Mouse (Mus musculus) embryo, embryonic 9.5 days (tissue): ENCODE measurements around the gene Pate4.
"Not testable (repeated sequence)": the region's sequence is repeated elsewhere in the genome, so short reads cannot be mapped to it uniquely, and the experiment has no call there.

ENCODE experiments used
- DNase-seq: peaks from one replicate; pipeline ENCODE4 v3.0.0-alpha.2; 2017; ENCODE audit errors: extremely low spot score

Gene Pate4

GRCm38 (mm10) chr9:35611841-35612240 is at the start of gene Pate4:
Gene Pate4 (minus strand): TSS chr9:35611941.
- no peak for DNase-seq

- DNase-seq: no peak
Measured at GRCm38 (mm10) chr9:35648102-35648501, 36.4 kb upstream of the Pate4 start, which contains the start of gene Pate3. Gene Pate3 (minus strand): TSS chr9:35648202.

- no peak for DNase-seq
Measured at GRCm38 (mm10) chr9:35632981-35633380, 21.2 kb upstream of the Pate4 start.

- DNase-seq: not testable (repeated sequence)
Measured at GRCm38 (mm10) chr9:35616784-35617183, 5.0 kb upstream of the Pate4 start.

- DNase-seq: no peak
Measured at GRCm38 (mm10) chr9:35614005-35614404, 2.3 kb upstream of the Pate4 start.

GRCm38 (mm10) chr9:35607647-35608405 is 3.9 kb downstream of the Pate4 start:
- no peak for DNase-seq

GRCm38 (mm10) chr9:35592903-35593302 is 18.8 kb downstream of the Pate4 start:
- no peak for DNase-seq

GRCm38 (mm10) chr9:35587674-35588073 is 24.1 kb downstream of the Pate4 start:
- DNase-seq: no peak

- DNase-seq: peak; percentile 28
Measured at GRCm38 (mm10) chr9:35574416-35574815, 37.3 kb downstream of the Pate4 start.

GRCm38 (mm10) chr9:35570663-35571062 is 41.1 kb downstream of the Pate4 start:
- DNase-seq: no peak

GRCm38 (mm10) chr9:35569571-35570534 is 41.9 kb downstream of the Pate4 start, which contains the start of the genes Pate2 and Hyls1:
Gene Pate2 (plus strand): TSS chr9:35570284.
Gene Hyls1 (minus strand): TSS chr9:35570398.
- DNase-seq: peak; percentile 93

GRCm38 (mm10) chr9:35567995-35568394 is 43.7 kb downstream of the Pate4 start:
- DNase-seq: no peak

GRCm38 (mm10) chr9:35564536-35565240 is 47.1 kb downstream of the Pate4 start:
- no peak for DNase-seq

GRCm38 (mm10) chr9:35561583-35561982 is 50.2 kb downstream of the Pate4 start:
- DNase-seq: no peak

- no peak for DNase-seq
Measured at GRCm38 (mm10) chr9:35561076-35561475, 50.7 kb downstream of the Pate4 start.

GRCm38 (mm10) chr9:35559009-35559890 is 52.5 kb downstream of the Pate4 start:
- peak; percentile 85 for DNase-seq

- peak; percentile 80 for DNase-seq
Measured at GRCm38 (mm10) chr9:35558257-35559008, 53.3 kb downstream of the Pate4 start, which contains the start of the genes Ddx25 and Pus3. Gene Ddx25 (minus strand): TSS chr9:35558528. Gene Pus3 (plus strand): TSS chr9:35558595.
